Mouse (Mus musculus): ENCODE measurements at regions not wholly inside any gene's neighbourhood (a gene's known extent, or its start where the extent isn't known, plus 50 kb on each side); places are given as distances from the start of the nearest gene placed in this dataset.

DNA sequence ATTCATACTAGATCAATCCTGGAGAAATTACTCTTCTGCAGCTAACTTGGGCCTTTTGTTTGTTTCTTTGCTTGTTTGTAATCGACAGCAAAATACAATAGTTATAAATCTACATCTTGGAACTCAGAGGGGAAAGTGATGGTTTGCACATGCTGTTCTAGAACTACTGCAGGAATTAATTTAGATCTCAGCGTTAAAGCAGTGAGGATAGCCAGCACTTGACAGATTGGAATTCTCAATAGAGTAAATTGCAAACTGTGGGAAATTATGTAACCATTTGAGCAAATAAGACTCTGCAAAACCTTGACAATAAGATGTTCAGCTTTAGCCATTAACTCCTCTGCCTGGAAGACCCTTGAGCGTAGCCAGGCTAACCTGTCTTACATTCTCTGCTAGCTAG is 112.0 kb upstream of the Itga4 start:
- Histone ChIP-seq H3K36me3 (replicated peaks in 1 of 2; ENCODE audit: control insufficient read depth in 1 of 2, insufficient read depth in 1 of 2, low read length in 1 of 2) (no peaks in the 10 kb centered on the region), H3K9me3 (replicated peaks; ENCODE audit: low read length) (no peaks in the 10 kb centered on the region), H3K27ac (ENCODE audit: insufficient read depth, low read depth) (no peak overlapping the region), H3K9ac (ENCODE audit: insufficient read depth, low read depth) (no peak overlapping the region), H3K4me1 (ENCODE audit: control insufficient read depth in 1 of 2, insufficient read depth in 2 of 2) (peaks cover 0 to 16% of the 10 kb centered on the region in 2 experiments; a peak in 2 of 4 replicates), H3K27me3 (replicated peaks) (no peaks in the 10 kb centered on the region), H3K4me3 (replicated peaks in 1 of 3; ENCODE audit: low read depth in 2 of 3, low read length in 2 of 3, poor library complexity in 1 of 3) (no peak overlapping the region), H3K4me2 (ENCODE audit: insufficient read depth, low read depth, poor library complexity, severe bottlenecking) (no peak overlapping the region), H3K79me2 (replicated peaks; ENCODE audit: control insufficient read depth, extremely low read depth, insufficient read depth, poor library complexity, severe bottlenecking) (peaks cover 5% of the 10 kb centered on the region)
- DNase-seq (ENCODE audit: extremely low read depth), result no peak
- dilution Hi-C loops (cut with MboI; ENCODE audit: extremely low pct_ligation_motif_present, extremely low pct_unique_long_range_greater_than_20kb, low sequenced_read_pairs) (no loop called here), in situ Hi-C loops (cut with MboI; ENCODE audit: low pct_ligation_motif_present, low pct_unique_long_range_greater_than_20kb, low sequenced_read_pairs) (no loop called here)
- TF ChIP-seq ZNF384 (IDR thresholded peaks at IDR 0.05; ENCODE audit: low read depth, low read length) (no peak), NRF1 (IDR thresholded peaks at IDR 0.05; ENCODE audit: low read depth, low read length) (no peak), SIN3A (IDR thresholded peaks at IDR 0.05; ENCODE audit: low read length) (no peak), RAD21 (IDR thresholded peaks at IDR 0.05; ENCODE audit: low read depth, low read length) (no peak), USF2 (conservative IDR thresholded peaks at IDR 0.05; ENCODE audit: low read depth, low read length) (no peak), BHLHE40 (IDR thresholded peaks at IDR 0.05; ENCODE audit: low read depth, low read length) (no peak), CTCF (conservative IDR thresholded peaks at IDR 0.05 in 1 of 2, IDR thresholded peaks at IDR 0.05 in 1 of 2; ENCODE audit: low read depth in 2 of 2, low read length in 2 of 2) (no peak), TBP (conservative IDR thresholded peaks at IDR 0.05; ENCODE audit: low read depth, low read length) (no peak), RCOR1 (conservative IDR thresholded peaks at IDR 0.05; ENCODE audit: low read depth, low read length) (no peak), ZMIZ1 (IDR thresholded peaks at IDR 0.05; ENCODE audit: low read depth, low read length) (no peak), MAFK (IDR thresholded peaks at IDR 0.05; ENCODE audit: insufficient replicate concordance, low read length) (no peak), ZKSCAN1 (IDR thresholded peaks at IDR 0.05; ENCODE audit: borderline replicate concordance, low read depth, low read length) (no peak), MAZ (IDR thresholded peaks at IDR 0.05; ENCODE audit: low read depth, low read length) (no peak)

DNA sequence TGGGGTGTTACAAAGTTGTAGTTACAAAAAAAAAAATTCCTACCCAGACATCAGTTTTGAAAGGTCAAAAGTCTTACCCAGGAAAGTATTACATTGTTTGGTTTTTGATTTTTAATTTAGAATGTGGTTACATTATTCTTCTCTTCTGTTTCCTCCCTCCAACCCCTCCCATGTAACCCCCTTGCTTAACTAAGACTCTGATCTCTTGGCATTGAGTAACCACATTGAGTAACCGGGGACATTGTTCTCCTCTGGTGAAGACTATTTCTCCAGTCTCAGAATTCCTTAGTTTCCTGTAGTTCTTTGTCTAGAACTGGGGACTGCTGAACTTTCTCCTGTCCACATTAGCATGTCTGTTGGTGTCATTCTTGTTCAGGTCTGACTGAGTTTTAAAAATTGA is 109.3 kb upstream of the Itga4 start:
- in situ Hi-C loops (cut with MboI; ENCODE audit: low pct_ligation_motif_present, low pct_unique_long_range_greater_than_20kb, low sequenced_read_pairs), result no loop called here
- no peak overlapping the region for H3K27ac ChIP-seq (ENCODE audit: insufficient read depth, low read depth)

DNA sequence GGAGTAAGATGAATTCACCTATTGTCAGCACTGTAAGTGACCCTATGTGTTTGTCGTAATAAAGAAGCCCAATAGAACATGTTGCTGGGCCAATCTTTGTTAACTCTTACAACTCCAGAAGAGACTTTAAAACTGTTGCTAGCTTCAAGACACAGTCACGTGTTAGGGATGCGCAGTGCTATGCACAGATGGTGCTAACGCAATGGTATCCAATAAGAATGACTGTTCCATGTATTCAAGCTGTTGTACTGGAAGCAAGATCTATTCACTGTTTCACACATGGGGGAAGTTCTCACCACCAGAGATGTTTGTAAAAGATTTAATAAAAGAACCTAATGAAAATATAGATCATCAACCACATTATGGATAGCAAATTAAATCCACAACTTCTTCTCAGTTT is 108.7 kb upstream of the Itga4 start:
- TF ChIP-seq USF1 (IDR thresholded peaks at IDR 0.05; ENCODE audit: low read depth, low read length) (no peak), SIN3A (IDR thresholded peaks at IDR 0.05; ENCODE audit: low read length) (no peak), UBTF (IDR thresholded peaks at IDR 0.05; ENCODE audit: low read depth, low read length) (no peak), TCF12 (IDR thresholded peaks at IDR 0.05; ENCODE audit: low read depth, low read length) (no peak), MYC (IDR thresholded peaks at IDR 0.05; ENCODE audit: low read depth, low read length) (no peak), RCOR1 (conservative IDR thresholded peaks at IDR 0.05; ENCODE audit: low read depth, low read length) (no peak), IRF4 (IDR thresholded peaks at IDR 0.05; ENCODE audit: low read depth, low read length) (no peak)
- dilution Hi-C loops (cut with MboI; ENCODE audit: extremely low pct_ligation_motif_present, extremely low pct_unique_long_range_greater_than_20kb, low sequenced_read_pairs), result no loop called here
- H3K9me3 ChIP-seq (replicated peaks; ENCODE audit: low read length), result no peaks in the 10 kb centered on the region
- H3K36me3 ChIP-seq (replicated peaks in 1 of 2; ENCODE audit: control insufficient read depth in 1 of 2, insufficient read depth in 1 of 2, low read length in 1 of 2), result no peaks in the 10 kb centered on the region
- no peak overlapping the region for H3K27ac ChIP-seq (ENCODE audit: insufficient read depth, low read depth)
- H3K4me2 ChIP-seq (ENCODE audit: insufficient read depth, low read depth, poor library complexity, severe bottlenecking), result no peak overlapping the region
- H3K79me2 ChIP-seq (replicated peaks; ENCODE audit: control insufficient read depth, extremely low read depth, insufficient read depth, poor library complexity, severe bottlenecking), result no peaks in the 10 kb centered on the region
- H3K4me1 ChIP-seq (ENCODE audit: control insufficient read depth in 1 of 2, insufficient read depth in 2 of 2), result peaks cover 0 to 7% of the 10 kb centered on the region in 2 experiments; a peak in 3 of 4 replicates
- H3K9ac ChIP-seq (ENCODE audit: insufficient read depth, low read depth), result no peak overlapping the region
- no peak for DNase-seq (ENCODE audit: extremely low read depth)
- in situ Hi-C loops (cut with MboI; ENCODE audit: low pct_ligation_motif_present, low pct_unique_long_range_greater_than_20kb, low sequenced_read_pairs), result no loop called here
- H3K4me3 ChIP-seq (replicated peaks in 1 of 3; ENCODE audit: low read depth in 2 of 3, low read length in 2 of 3, poor library complexity in 1 of 3), result no peak overlapping the region
- H3K27me3 ChIP-seq (replicated peaks), result no peaks in the 10 kb centered on the region

More for the DNA sequence above, 109.3 kb upstream of the Itga4 start:
- H3K36me3 ChIP-seq (replicated peaks in 1 of 2; ENCODE audit: control insufficient read depth in 1 of 2, insufficient read depth in 1 of 2, low read length in 1 of 2), result no peaks in the 10 kb centered on the region
- H3K9ac ChIP-seq (ENCODE audit: insufficient read depth, low read depth), result no peak overlapping the region
- TF ChIP-seq BHLHE40 (IDR thresholded peaks at IDR 0.05; ENCODE audit: low read depth, low read length), result no peak
- H3K4me3 ChIP-seq (replicated peaks in 1 of 3; ENCODE audit: low read depth in 2 of 3, low read length in 2 of 3, poor library complexity in 1 of 3), result no peak overlapping the region
- H3K4me2 ChIP-seq (ENCODE audit: insufficient read depth, low read depth, poor library complexity, severe bottlenecking), result no peak overlapping the region
- H3K9me3 ChIP-seq (replicated peaks; ENCODE audit: low read length), result no peaks in the 10 kb centered on the region
- DNase-seq (ENCODE audit: extremely low read depth), result no peak
- no peaks in the 10 kb centered on the region for H3K27me3 ChIP-seq (replicated peaks)
- H3K79me2 ChIP-seq (replicated peaks; ENCODE audit: control insufficient read depth, extremely low read depth, insufficient read depth, poor library complexity, severe bottlenecking), result no peaks in the 10 kb centered on the region
- H3K4me1 ChIP-seq (ENCODE audit: control insufficient read depth in 1 of 2, insufficient read depth in 2 of 2), result peaks cover 0 to 5% of the 10 kb centered on the region in 2 experiments; a peak in 3 of 4 replicates
- dilution Hi-C loops (cut with MboI; ENCODE audit: extremely low pct_ligation_motif_present, extremely low pct_unique_long_range_greater_than_20kb, low sequenced_read_pairs), result no loop called here
